Mouse (Mus musculus): ENCODE measurements around the gene Fam198a. TPM values are rescaled to one million over a fixed set of nuclear protein-coding genes. Genes with fewer than 3 reads are reported as not detected.
A peak's percentile ranks its signal among the peaks of the same experiment; 100 is the strongest.

Gene Fam198a
- polyA plus RNA-seq, 1 experiment from 2014 or later, result 2.6 TPM

GRCm38 (mm10) chr9:121968258-121968657 is 17.5 kb downstream of the Fam198a start:
- no peaks in the 10 kb centered on the region for H3K4me1 ChIP-seq (ENCODE audit: control insufficient read depth, insufficient read depth, low read length)
- no peak overlapping the region for H3K9ac ChIP-seq (ENCODE audit: low read depth, low read length)
- H3K36me3 ChIP-seq (ENCODE audit: control insufficient read depth, insufficient read depth, low read length), result no peaks in the 10 kb centered on the region
- no peak overlapping the region for H3K4me2 ChIP-seq (ENCODE audit: low read length)
- no peak overlapping the region for H3K4me3 ChIP-seq (ENCODE audit: low read depth, low read length)
- ATAC-seq, result no peak
- WGBS, result 90% methylated on average over 5 of the region's 5 CpGs
- H3K27me3 ChIP-seq (ENCODE audit: control insufficient read depth, insufficient read depth, low read depth, low read length), result no peaks in the 10 kb centered on the region
- H3K27ac ChIP-seq (ENCODE audit: low read length), result no peak overlapping the region
- H3K9me3 ChIP-seq (replicated peaks; ENCODE audit: control insufficient read depth, low read length, poor library complexity, severe bottlenecking), result no peaks in the 10 kb centered on the region

DNA sequence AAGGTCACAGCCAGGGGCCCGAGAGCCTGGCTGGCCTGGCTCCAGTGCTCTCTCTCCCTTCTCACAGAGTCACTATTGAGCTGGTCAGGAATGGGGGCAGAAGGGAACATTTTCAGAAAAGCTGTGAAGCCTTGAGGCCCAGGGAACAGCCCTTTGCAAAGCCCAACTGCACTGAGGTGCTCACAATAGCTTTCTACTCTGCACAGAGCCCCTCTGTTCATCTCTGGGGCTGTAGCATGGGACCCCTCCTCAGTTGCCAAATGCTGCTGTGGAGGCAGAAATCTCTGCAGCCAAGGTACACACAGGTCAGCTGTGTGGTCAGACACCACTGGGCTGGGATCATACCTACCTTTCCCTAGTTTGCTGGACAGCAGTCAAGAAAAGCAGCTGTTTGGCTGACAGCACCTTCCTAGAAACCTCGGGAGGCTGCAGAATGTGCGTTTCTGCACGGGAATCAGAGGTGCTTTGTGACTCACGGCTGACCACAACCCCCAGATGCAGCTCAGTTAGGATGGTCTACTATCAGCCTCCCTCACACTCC is 19.1 kb downstream of the Fam198a start:
- Histone ChIP-seq H3K4me2 (ENCODE audit: low read length) (no peak overlapping the region), H3K27me3 (ENCODE audit: control insufficient read depth, insufficient read depth, low read depth, low read length) (no peaks in the 10 kb centered on the region), H3K36me3 (ENCODE audit: control insufficient read depth, insufficient read depth, low read length) (no peaks in the 10 kb centered on the region), H3K9ac (ENCODE audit: low read depth, low read length) (no peak overlapping the region), H3K4me3 (ENCODE audit: low read depth, low read length) (no peak overlapping the region), H3K27ac (ENCODE audit: low read length) (no peak overlapping the region), H3K4me1 (ENCODE audit: control insufficient read depth, insufficient read depth, low read length) (no peaks in the 10 kb centered on the region), H3K9me3 (replicated peaks; ENCODE audit: control insufficient read depth, low read length, poor library complexity, severe bottlenecking) (no peaks in the 10 kb centered on the region)
- no peak for ATAC-seq
- 58% methylated on average over 5 of the region's 5 CpGs for WGBS

GRCm38 (mm10) chr9:121973207-121973606 is 22.4 kb downstream of the Fam198a start:
- no peaks in the 10 kb centered on the region for H3K9me3 ChIP-seq (replicated peaks; ENCODE audit: control insufficient read depth, low read length, poor library complexity, severe bottlenecking)
- no peaks in the 10 kb centered on the region for H3K4me1 ChIP-seq (ENCODE audit: control insufficient read depth, insufficient read depth, low read length)
- H3K27ac ChIP-seq (ENCODE audit: low read length), result no peak overlapping the region
- no peak overlapping the region for H3K4me2 ChIP-seq (ENCODE audit: low read length)
- H3K27me3 ChIP-seq (ENCODE audit: control insufficient read depth, insufficient read depth, low read depth, low read length), result no peaks in the 10 kb centered on the region
- WGBS, result 63% methylated on average over 1 of the region's 1 CpGs
- H3K4me3 ChIP-seq (ENCODE audit: low read depth, low read length), result no peak overlapping the region
- no peak overlapping the region for H3K9ac ChIP-seq (ENCODE audit: low read depth, low read length)
- no peaks in the 10 kb centered on the region for H3K36me3 ChIP-seq (ENCODE audit: control insufficient read depth, insufficient read depth, low read length)
- ATAC-seq, result no peak

GRCm38 (mm10) chr9:121974141-121974986 is 23.6 kb downstream of the Fam198a start:
- no peak for ATAC-seq
- WGBS, result 80% methylated on average over 12 of the region's 12 CpGs
- 0 out of 2 replicates have a peak overlapping the region, but pooled peaks have one; percentile 1 for H3K27ac ChIP-seq (ENCODE audit: low read length)

GRCm38 (mm10) chr9:121975321-121975720 is 24.5 kb downstream of the Fam198a start:
- H3K9ac ChIP-seq (ENCODE audit: low read depth, low read length), result no peak overlapping the region
- WGBS, result 77% methylated on average over 2 of the region's 2 CpGs
- no peaks in the 10 kb centered on the region for H3K9me3 ChIP-seq (replicated peaks; ENCODE audit: control insufficient read depth, low read length, poor library complexity, severe bottlenecking)
- no peaks in the 10 kb centered on the region for H3K27me3 ChIP-seq (ENCODE audit: control insufficient read depth, insufficient read depth, low read depth, low read length)
- H3K27ac ChIP-seq (ENCODE audit: low read length), result no peak overlapping the region
- ATAC-seq, result no peak
- H3K4me2 ChIP-seq (ENCODE audit: low read length), result no peak overlapping the region
- H3K4me3 ChIP-seq (ENCODE audit: low read depth, low read length), result no peak overlapping the region
- no peaks in the 10 kb centered on the region for H3K36me3 ChIP-seq (ENCODE audit: control insufficient read depth, insufficient read depth, low read length)
- no peaks in the 10 kb centered on the region for H3K4me1 ChIP-seq (ENCODE audit: control insufficient read depth, insufficient read depth, low read length)

More at GRCm38 (mm10) chr9:121974141-121974986, 23.6 kb downstream of the Fam198a start:
- H3K9ac ChIP-seq (ENCODE audit: low read depth, low read length), result no peak overlapping the region
- H3K4me3 ChIP-seq (ENCODE audit: low read depth, low read length), result no peak overlapping the region
- H3K36me3 ChIP-seq (ENCODE audit: control insufficient read depth, insufficient read depth, low read length), result no peaks in the 10 kb centered on the region
- no peaks in the 10 kb centered on the region for H3K27me3 ChIP-seq (ENCODE audit: control insufficient read depth, insufficient read depth, low read depth, low read length)
- H3K4me2 ChIP-seq (ENCODE audit: low read length), result no peak overlapping the region
- H3K4me1 ChIP-seq (ENCODE audit: control insufficient read depth, insufficient read depth, low read length), result no peaks in the 10 kb centered on the region
- H3K9me3 ChIP-seq (replicated peaks; ENCODE audit: control insufficient read depth, low read length, poor library complexity, severe bottlenecking), result no peaks in the 10 kb centered on the region

GRCm38 (mm10) chr9:121981046-121981445 is 30.3 kb downstream of the Fam198a start:
- Histone ChIP-seq H3K4me2 (ENCODE audit: low read length) (no peak overlapping the region), H3K27ac (ENCODE audit: low read length) (no peak overlapping the region), H3K9ac (ENCODE audit: low read depth, low read length) (no peak overlapping the region), H3K4me3 (ENCODE audit: low read depth, low read length) (no peak overlapping the region), H3K9me3 (replicated peaks; ENCODE audit: control insufficient read depth, low read length, poor library complexity, severe bottlenecking) (no peaks in the 10 kb centered on the region), H3K27me3 (ENCODE audit: control insufficient read depth, insufficient read depth, low read depth, low read length) (no peaks in the 10 kb centered on the region), H3K36me3 (ENCODE audit: control insufficient read depth, insufficient read depth, low read length) (peaks cover 5% of the 10 kb centered on the region), H3K4me1 (ENCODE audit: control insufficient read depth, insufficient read depth, low read length) (peaks cover 3% of the 10 kb centered on the region; the same call in 1 of the 2 replicates)
- no peak for ATAC-seq
- WGBS, result 91% methylated on average over 9 of the region's 9 CpGs

DNA sequence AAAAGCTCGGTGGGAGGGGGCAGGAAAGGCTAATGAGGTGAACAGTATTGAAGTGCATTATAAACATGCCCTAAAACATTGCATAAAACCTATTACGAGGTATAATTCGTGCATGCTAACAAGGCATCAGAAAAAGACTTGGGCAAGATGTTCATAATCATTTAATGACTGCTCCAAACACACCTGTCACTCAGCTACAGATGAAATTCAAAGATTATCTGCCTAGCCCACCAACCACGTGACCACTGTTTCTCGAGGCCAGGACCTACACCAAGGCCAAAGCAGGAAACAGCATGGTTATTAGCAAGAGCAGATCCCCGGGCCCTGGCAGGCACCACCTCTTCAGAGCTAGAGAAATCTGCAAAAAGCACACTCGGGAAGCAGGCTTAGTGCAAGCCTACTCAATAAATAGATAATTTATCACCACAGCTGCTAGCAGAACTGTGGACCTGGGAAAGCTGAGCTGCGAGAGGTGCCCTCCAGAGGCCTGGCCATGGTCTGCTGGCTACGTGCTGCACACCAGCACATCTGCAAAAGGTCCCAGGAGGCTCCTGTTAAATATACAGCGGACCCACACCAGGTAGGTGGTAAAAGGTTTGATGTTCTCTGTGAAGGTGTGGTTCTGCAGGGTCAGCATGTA is 30.8 kb downstream of the Fam198a start:
- Histone ChIP-seq H3K4me2 (ENCODE audit: low read length) (no peak overlapping the region), H3K36me3 (ENCODE audit: control insufficient read depth, insufficient read depth, low read length) (peaks cover 5% of the 10 kb centered on the region), H3K9me3 (replicated peaks; ENCODE audit: control insufficient read depth, low read length, poor library complexity, severe bottlenecking) (no peaks in the 10 kb centered on the region), H3K27ac (ENCODE audit: low read length) (no peak overlapping the region), H3K27me3 (ENCODE audit: control insufficient read depth, insufficient read depth, low read depth, low read length) (no peaks in the 10 kb centered on the region), H3K4me3 (ENCODE audit: low read depth, low read length) (no peak overlapping the region), H3K4me1 (ENCODE audit: control insufficient read depth, insufficient read depth, low read length) (peaks cover 3% of the 10 kb centered on the region; the same call in 1 of the 2 replicates), H3K9ac (ENCODE audit: low read depth, low read length) (no peak overlapping the region)
- ATAC-seq, result no peak
- 82% methylated on average over 10 of the region's 10 CpGs for whole genome bisulfite sequencing

DNA sequence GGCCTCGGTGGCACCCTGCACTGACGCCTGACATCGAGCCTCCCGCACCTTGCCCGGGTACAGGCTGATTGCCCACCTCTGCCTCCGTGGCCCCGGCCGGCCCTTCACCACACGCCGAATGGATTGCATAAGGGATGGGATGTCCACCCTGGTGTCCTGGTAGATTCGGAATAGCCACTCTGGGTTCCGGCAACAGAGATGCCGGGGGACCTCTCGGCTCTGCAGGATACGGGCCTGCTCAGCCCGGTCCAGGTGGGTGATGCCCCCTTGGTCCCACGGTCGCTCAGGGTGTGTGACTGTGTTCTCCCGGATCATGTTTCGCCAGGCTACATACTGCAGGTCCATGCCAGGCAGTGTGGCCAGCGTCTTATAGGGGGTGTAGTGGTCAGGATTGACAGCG is 31.4 kb downstream of the Fam198a start:
- no peak overlapping the region for H3K4me3 ChIP-seq (ENCODE audit: low read depth, low read length)
- ATAC-seq, result no peak

DNA sequence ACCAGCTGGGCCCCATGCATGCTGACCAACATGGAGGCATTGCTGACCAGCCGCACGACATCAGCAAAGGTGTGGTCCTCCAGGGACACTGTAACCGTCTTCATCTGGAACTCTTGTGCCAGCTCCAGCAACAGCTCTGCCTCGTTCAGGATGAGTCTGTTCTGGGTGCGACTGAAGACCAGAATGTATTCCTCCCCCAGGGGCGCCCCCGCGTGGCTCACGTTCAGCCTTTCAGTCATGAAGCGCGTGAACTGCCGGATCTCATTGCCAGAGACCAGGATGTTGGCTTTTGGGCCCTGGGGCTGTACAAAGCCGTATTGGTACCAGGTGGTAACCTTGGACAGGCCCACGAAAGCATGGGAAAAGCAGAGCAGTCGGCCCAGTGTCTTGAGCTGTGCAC is 31.9 kb downstream of the Fam198a start:
- no peak overlapping the region for H3K27ac ChIP-seq (ENCODE audit: low read length)
- WGBS, result 94% methylated on average over 15 of the region's 15 CpGs
- H3K9ac ChIP-seq (ENCODE audit: low read depth, low read length), result no peak overlapping the region
- no peak overlapping the region for H3K4me2 ChIP-seq (ENCODE audit: low read length)
- H3K4me1 ChIP-seq (ENCODE audit: control insufficient read depth, insufficient read depth, low read length), result peaks cover 3% of the 10 kb centered on the region; the same call in 1 of the 2 replicates
- no peaks in the 10 kb centered on the region for H3K27me3 ChIP-seq (ENCODE audit: control insufficient read depth, insufficient read depth, low read depth, low read length)
- H3K4me3 ChIP-seq (ENCODE audit: low read depth, low read length), result no peak overlapping the region
- peaks cover 5% of the 10 kb centered on the region for H3K36me3 ChIP-seq (ENCODE audit: control insufficient read depth, insufficient read depth, low read length)
- ATAC-seq, result no peak
- no peaks in the 10 kb centered on the region for H3K9me3 ChIP-seq (replicated peaks; ENCODE audit: control insufficient read depth, low read length, poor library complexity, severe bottlenecking)

More for the DNA sequence above, 31.4 kb downstream of the Fam198a start:
- Histone ChIP-seq H3K27me3 (ENCODE audit: control insufficient read depth, insufficient read depth, low read depth, low read length) (no peaks in the 10 kb centered on the region), H3K36me3 (ENCODE audit: control insufficient read depth, insufficient read depth, low read length) (peaks cover 5% of the 10 kb centered on the region), H3K9ac (ENCODE audit: low read depth, low read length) (no peak overlapping the region), H3K4me2 (ENCODE audit: low read length) (no peak overlapping the region), H3K4me1 (ENCODE audit: control insufficient read depth, insufficient read depth, low read length) (peaks cover 3% of the 10 kb centered on the region; the same call in 1 of the 2 replicates), H3K9me3 (replicated peaks; ENCODE audit: control insufficient read depth, low read length, poor library complexity, severe bottlenecking) (no peaks in the 10 kb centered on the region), H3K27ac (ENCODE audit: low read length) (no peak overlapping the region)
- 97% methylated on average over 22 of the region's 22 CpGs for WGBS
